Mouse (Mus musculus) kidney, adult 2 months (tissue): ENCODE measurements around the gene Zfp318. TPM values are rescaled to one million over a fixed set of nuclear protein-coding genes. Genes with fewer than 3 reads are reported as not detected.

ENCODE experiments used
- DNase-seq: peaks from one replicate; pipeline ENCODE4 v3.0.0; 2021
- H3K27ac ChIP-seq: fragments of 200-500 bp; 2 replicates; pipeline ENCODE4 v1.5.1; 2012; ENCODE audit warnings: low read depth, low read length, control low read depth, inconsistent platforms; ENCODE audit not compliant: insufficient read depth
- H3K27me3 ChIP-seq: fragments of 200-500 bp; replicated peaks from 2 replicates; pipeline ENCODE4 v1.6.1; 2012; ENCODE audit warnings: mild to moderate bottlenecking, moderate library complexity, low read length, inconsistent platforms; ENCODE audit not compliant: control insufficient read depth, insufficient read depth
- H3K36me3 ChIP-seq: fragments of 200-500 bp; 2 replicates; pipeline ENCODE4 v1.6.1; 2012; ENCODE audit warnings: mild to moderate bottlenecking, moderate library complexity, low read length, inconsistent platforms; ENCODE audit not compliant: control insufficient read depth, insufficient read depth
- H3K4me1 ChIP-seq: fragments of 200-500 bp; 2 replicates; pipeline ENCODE4 v1.6.1; 2011; ENCODE audit warnings: low read length; ENCODE audit not compliant: control insufficient read depth, insufficient read depth
- H3K4me3 ChIP-seq: fragments of 200-500 bp; 2 replicates; pipeline ENCODE4 v1.5.1; 2011; ENCODE audit warnings: mild to moderate bottlenecking, low read depth, low read length, control low read depth; ENCODE audit not compliant: insufficient read depth
- CTCF ChIP-seq: fragments of 200-500 bp; conservative IDR thresholded peaks from 2 replicates; pipeline ENCODE4 v1.5.1; 2011; ENCODE audit warnings: low read depth, mild to moderate bottlenecking, control low read depth, low read length, moderate library complexity, mixed read lengths; ENCODE audit not compliant: insufficient read depth, insufficient read length
- POLR2A ChIP-seq: fragments of 200-500 bp; IDR thresholded peaks from one replicate; pipeline ENCODE4 v1.6.1; 2011; ENCODE audit warnings: low read depth, low read length, control low read depth
- WGBS: fragments of 180-500 bp; shearing (Covaris S2); methylation state at CpG from one replicate; pipeline ENCODE4 v1.1.7; 2018; 5-methylcytosine and 5-hydroxymethylcytosine counted together
- polyA plus RNA-seq: library from polyadenylated mRNA; depleted of rRNA; stranded (reverse); fragments of >200 nt; gene quantifications from 2 replicates; pipeline ENCODE4 v1.2.3, GENCODE M21; 2012; rRNA removed

Gene Zfp318
- polyA plus RNA-seq, 1 experiment = 11.8 TPM

GRCm38 (mm10) chr17:46460673-46461072, 77.1 kb downstream of the Zfp318 start:
- Histone ChIP-seq H3K4me1 (peaks cover under 1% of the 10 kb centered on the region; the same call in 1 of the 2 replicates), H3K27me3 (no peaks in the 10 kb centered on the region), H3K36me3 (no peaks in the 10 kb centered on the region), H3K27ac (no peak overlapping the region), H3K4me3 (peak overlapping the region; percentile 4; the same call in 1 of the 2 replicates)
- no peak for DNase-seq
- no peak for TF ChIP-seq CTCF
- no peak for TF ChIP-seq POLR2A
- WGBS = 4% methylated on average over 32 of the region's 32 CpGs

DNA sequence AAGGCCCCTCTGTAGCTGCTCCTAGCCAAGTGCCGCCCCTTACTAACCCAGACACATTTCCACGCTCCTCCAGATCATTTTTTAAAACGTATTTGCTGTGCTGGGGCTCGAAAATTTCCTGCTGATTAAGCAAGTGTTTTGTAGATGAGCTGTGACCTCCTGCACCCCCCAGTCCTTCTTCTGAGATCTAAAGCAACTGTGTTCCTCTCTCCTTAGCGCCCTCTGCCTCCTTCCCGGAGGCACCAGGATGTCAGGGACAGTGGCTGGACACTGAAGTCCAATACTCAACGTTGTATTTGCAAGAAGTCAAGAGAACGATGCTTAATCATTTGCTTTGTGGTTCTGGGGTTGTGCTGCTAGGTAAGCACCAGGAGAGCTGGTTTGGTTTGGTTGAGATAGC, 77.8 kb downstream of the Zfp318 start:
- no peak overlapping the region for H3K27ac ChIP-seq
- TF ChIP-seq CTCF (peak; percentile 32; the same call in 1 of the 2 replicates), POLR2A (no peak)
- 13% methylated on average over 8 of the region's 8 CpGs for WGBS
- H3K27me3 ChIP-seq = no peaks in the 10 kb centered on the region
- no peak for DNase-seq
- H3K4me3 ChIP-seq = peak overlapping the region; percentile 4; the same call in 1 of the 2 replicates
- H3K4me1 ChIP-seq = no peaks in the 10 kb centered on the region
- H3K36me3 ChIP-seq = no peaks in the 10 kb centered on the region

GRCm38 (mm10) chr17:46462226-46462625, 78.7 kb downstream of the Zfp318 start:
- no peak for DNase-seq

DNA sequence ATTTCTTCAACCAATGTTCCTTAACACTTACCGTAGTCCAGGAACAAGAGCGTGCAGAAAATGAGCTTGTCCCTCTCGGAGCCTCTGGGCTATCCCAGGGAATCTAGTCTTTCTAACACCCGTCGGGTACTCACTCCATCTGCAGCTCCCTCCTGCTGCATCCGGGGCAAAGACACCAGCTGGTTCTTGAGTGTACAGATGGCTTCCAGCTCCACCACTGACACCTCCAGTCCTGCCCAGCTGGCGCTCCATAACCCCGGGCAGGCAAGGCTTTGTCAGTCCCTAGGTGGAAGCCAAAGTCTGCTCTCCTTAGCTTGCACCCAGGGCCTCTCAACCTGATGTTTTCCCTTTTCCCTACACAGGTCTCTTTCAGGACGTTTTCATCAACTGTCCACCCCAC, 84.3 kb downstream of the Zfp318 start:
- no peaks in the 10 kb centered on the region for H3K36me3 ChIP-seq
- no peak for TF ChIP-seq CTCF
- no peak for TF ChIP-seq POLR2A
- no peak for DNase-seq
- WGBS = 71% methylated on average over 9 of the region's 9 CpGs
- no peaks in the 10 kb centered on the region for H3K27me3 ChIP-seq
- no peak overlapping the region for H3K4me3 ChIP-seq
- no peaks in the 10 kb centered on the region for H3K4me1 ChIP-seq
- no peak overlapping the region for H3K27ac ChIP-seq

More at GRCm38 (mm10) chr17:46462226-46462625, 78.7 kb downstream of the Zfp318 start:
- WGBS = 88% methylated on average over 5 of the region's 5 CpGs
- H3K36me3 ChIP-seq = no peaks in the 10 kb centered on the region
- no peaks in the 10 kb centered on the region for H3K4me1 ChIP-seq
- no peak overlapping the region for H3K4me3 ChIP-seq
- H3K27me3 ChIP-seq = no peaks in the 10 kb centered on the region
- no peak for TF ChIP-seq POLR2A
- no peak for TF ChIP-seq CTCF
- H3K27ac ChIP-seq = no peak overlapping the region

Other genes with a start within 250 kb of the Zfp318 start
- 34.8 and 37.2 TPM in 2 replicates for gene Rsph9, start 239.5 kb upstream of the Zfp318 start, polyA plus RNA-seq
- gene Mad2l1bp, start 230.2 kb upstream of the Zfp318 start, polyA plus RNA-seq = 17.3 and 19.2 TPM in 2 replicates
- gene Gtpbp2, start 222.7 kb upstream of the Zfp318 start, polyA plus RNA-seq = 69.7 and 80.4 TPM in 2 replicates
- 3.8 and 4.0 TPM in 2 replicates for gene Polh, start 181.1 kb upstream of the Zfp318 start, polyA plus RNA-seq
- gene Xpo5, start 180.9 kb upstream of the Zfp318 start, polyA plus RNA-seq = 18.5 and 20.5 TPM in 2 replicates
- gene Polr1c, start 135.7 kb upstream of the Zfp318 start, polyA plus RNA-seq = 63.0 and 70.7 TPM in 2 replicates
- gene Yipf3, start 135.7 kb upstream of the Zfp318 start, polyA plus RNA-seq = 246 and 292 TPM in 2 replicates
- gene Lrrc73, start 130.2 kb upstream of the Zfp318 start, polyA plus RNA-seq = 1.1 and 1.4 TPM in 2 replicates
- 23.1 and 29.7 TPM in 2 replicates for gene Tjap1, start 100.7 kb upstream of the Zfp318 start, polyA plus RNA-seq
- gene Dlk2, start 86.3 kb upstream of the Zfp318 start, polyA plus RNA-seq = 0.61 and 1.1 TPM in 2 replicates
- 16.8 and 27.8 TPM in 2 replicates for gene Abcc10, start 55.4 kb upstream of the Zfp318 start, polyA plus RNA-seq
- gene Crip3, start 45.2 kb downstream of the Zfp318 start, polyA plus RNA-seq = 2.9 and 3.7 TPM in 2 replicates
- 164 and 283 TPM in 2 replicates for gene Slc22a7, start 54.7 kb downstream of the Zfp318 start, polyA plus RNA-seq
- 1.4 and 1.6 TPM in 2 replicates for gene Ttbk1, start 103.9 kb downstream of the Zfp318 start, polyA plus RNA-seq
- gene Dnph1, start 113.0 kb downstream of the Zfp318 start, polyA plus RNA-seq = 20.7 and 22.8 TPM in 2 replicates
- gene Cul9, start 162.7 kb downstream of the Zfp318 start, polyA plus RNA-seq = 27.0 and 32.4 TPM in 2 replicates
- gene Srf, start 172.4 kb downstream of the Zfp318 start, polyA plus RNA-seq = 67.0 and 86.3 TPM in 2 replicates
- 8.1 and 9.4 TPM in 2 replicates for gene Ptk7, start 245.8 kb downstream of the Zfp318 start, polyA plus RNA-seq